Mouse (Mus musculus) lung, embryonic 14.5 days (tissue): ENCODE measurements around the gene Dnah3. TPM values are rescaled to one million over a fixed set of nuclear protein-coding genes. Genes with fewer than 3 reads are reported as not detected.

Source experiments
- ATAC-seq: fragments of 200-750 bp; cut with Nextera tagmentation; 2 replicates; pipeline ENCODE4 v1.8.0; 2017; ENCODE audit warnings: mild to moderate bottlenecking, moderate TSS enrichment, moderate library complexity; ENCODE audit not compliant: insufficient read depth
- DNase-seq: peaks from one replicate; pipeline ENCODE4 v3.0.0-alpha.2; 2015
- H3K27ac ChIP-seq: fragments of 300-500 bp; sonication (generic); 2 replicates; pipeline ENCODE4 v1.5.1; 2014; ENCODE audit warnings: low read depth, mild to moderate bottlenecking, moderate library complexity
- H3K27me3 ChIP-seq: fragments of 300-500 bp; sonication (generic); 2 replicates; pipeline ENCODE4 v1.6.1; 2014; ENCODE audit warnings: low read length, control low read depth; ENCODE audit not compliant: insufficient read depth
- H3K36me3 ChIP-seq: fragments of 300-500 bp; sonication (generic); 2 replicates; pipeline ENCODE4 v1.6.1; 2014; ENCODE audit warnings: control low read depth; ENCODE audit not compliant: insufficient read depth
- H3K4me1 ChIP-seq: fragments of 300-500 bp; sonication (generic); 2 replicates; pipeline ENCODE4 v1.6.1; 2014; ENCODE audit warnings: antibody characterized with exemption, control low read depth; ENCODE audit not compliant: insufficient read depth
- H3K4me2 ChIP-seq: fragments of 300-500 bp; sonication (generic); 2 replicates; pipeline ENCODE4 v1.6.1; 2014; ENCODE audit warnings: mild to moderate bottlenecking
- H3K4me3 ChIP-seq: fragments of 300-500 bp; sonication (generic); 2 replicates; pipeline ENCODE4 v1.5.1; 2014; ENCODE audit warnings: low read depth, low read length
- H3K9ac ChIP-seq: fragments of 300-500 bp; sonication (generic); 2 replicates; pipeline ENCODE4 v1.6.1; 2014
- H3K9me3 ChIP-seq: fragments of 300-500 bp; sonication (generic); 2 replicates; pipeline ENCODE4 v1.6.1; 2016; ENCODE audit warnings: low read depth, low read length, control low read depth
- CTCF ChIP-seq: IDR thresholded peaks from 2 replicates; pipeline ENCODE4 v1.5.1; 2016; ENCODE audit warnings: antibody characterized with exemption, low read depth
- WGBS: fragments of 180-500 bp; shearing (Covaris S2); extraction: QIAGEN DNeasy Blood & Tissue Kit; methylation state at CpG from one replicate; pipeline ENCODE4 v1.1.7; 2014; 5-methylcytosine and 5-hydroxymethylcytosine counted together
- polyA plus RNA-seq: library from polyadenylated mRNA; unstranded; fragments of >200 nt; fragmentation: Nextera tagmentation; extraction: Ambion mirVana; gene quantifications from 2 replicates; pipeline ENCODE4 v1.2.1, GENCODE M21; 2014

Dnah3 gene
- polyA plus RNA-seq, 1 experiment from 2014 or later = not detected

GRCm38 (mm10) chr7:119911727-119912126, 183.4 kb downstream of the Dnah3 start:
- WGBS = 62% methylated on average over 3 of the region's 3 CpGs
- no peak for DNase-seq
- no peaks in the 10 kb centered on the region for H3K4me1 ChIP-seq
- no peak overlapping the region for H3K4me3 ChIP-seq
- H3K4me2 ChIP-seq = no peak overlapping the region
- H3K36me3 ChIP-seq = no peaks in the 10 kb centered on the region
- no peak for ATAC-seq
- TF ChIP-seq CTCF = no peak
- H3K27ac ChIP-seq = no peak overlapping the region
- no peaks in the 10 kb centered on the region for H3K27me3 ChIP-seq
- H3K9ac ChIP-seq = no peak overlapping the region
- H3K9me3 ChIP-seq = no peaks in the 10 kb centered on the region

- ATAC-seq (no peak), DNase-seq (no peak)
- no peak for TF ChIP-seq CTCF
- Histone ChIP-seq H3K27ac (no peak overlapping the region), H3K9me3 (no peaks in the 10 kb centered on the region), H3K4me3 (no peak overlapping the region), H3K4me1 (no peaks in the 10 kb centered on the region), H3K4me2 (no peak overlapping the region), H3K36me3 (no peaks in the 10 kb centered on the region), H3K27me3 (no peaks in the 10 kb centered on the region), H3K9ac (no peak overlapping the region)
- WGBS = 80% methylated on average over 3 of the region's 3 CpGs
Observed at GRCm38 (mm10) chr7:119906523-119907215, 188.4 kb downstream of the Dnah3 start.

DNA sequence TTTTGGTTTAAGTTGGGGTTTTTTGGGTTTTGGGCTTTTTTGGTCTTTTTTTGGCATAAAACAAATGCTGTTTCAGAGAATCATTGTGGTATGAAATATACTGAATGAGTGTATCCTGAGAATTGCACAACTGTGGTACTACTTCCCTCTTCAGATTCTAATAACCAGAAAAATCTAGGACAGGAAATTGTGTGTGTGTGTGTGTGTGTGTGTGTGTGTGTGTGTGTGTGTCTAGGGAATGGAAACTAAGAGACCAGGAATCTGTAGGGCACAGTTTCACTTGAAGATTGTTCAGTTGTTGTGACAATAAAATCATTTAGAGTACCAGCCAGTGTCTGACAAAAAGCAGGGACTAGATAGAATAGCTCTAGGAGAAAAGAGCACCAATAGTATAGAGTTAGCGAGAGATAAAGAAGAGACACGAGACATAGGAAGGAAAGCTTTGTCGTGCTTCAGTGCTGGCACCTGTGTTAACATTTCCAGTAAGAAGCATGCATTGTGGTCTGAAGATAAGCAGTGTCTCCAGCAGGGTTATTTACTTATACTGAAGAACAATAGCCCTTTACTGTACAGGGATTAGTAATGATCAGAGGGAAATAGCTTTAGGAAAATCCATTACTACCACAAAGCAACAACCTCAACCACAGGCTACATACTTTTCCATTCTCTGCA, 195.6 kb downstream of the Dnah3 start:
- no peak for ATAC-seq
- WGBS = 63% methylated on average over 3 of the region's 3 CpGs
- no peaks in the 10 kb centered on the region for H3K36me3 ChIP-seq
- no peak for DNase-seq
- no peak overlapping the region for H3K4me3 ChIP-seq
- no peaks in the 10 kb centered on the region for H3K27me3 ChIP-seq
- no peak overlapping the region for H3K4me2 ChIP-seq
- H3K9ac ChIP-seq = no peak overlapping the region
- no peaks in the 10 kb centered on the region for H3K9me3 ChIP-seq
- no peak overlapping the region for H3K27ac ChIP-seq
- no peak for TF ChIP-seq CTCF
- H3K4me1 ChIP-seq = no peaks in the 10 kb centered on the region

- H3K36me3 ChIP-seq = no peaks in the 10 kb centered on the region
- TF ChIP-seq CTCF = no peak
- no peak for ATAC-seq
- WGBS = 53% methylated on average over 1 of the region's 1 CpGs
- no peak overlapping the region for H3K9ac ChIP-seq
- H3K4me1 ChIP-seq = no peaks in the 10 kb centered on the region
- no peak overlapping the region for H3K4me3 ChIP-seq
- H3K9me3 ChIP-seq = no peaks in the 10 kb centered on the region
- H3K4me2 ChIP-seq = no peak overlapping the region
- no peak overlapping the region for H3K27ac ChIP-seq
- H3K27me3 ChIP-seq = no peaks in the 10 kb centered on the region
- no peak for DNase-seq
Observed at GRCm38 (mm10) chr7:119898247-119898856, 196.7 kb downstream of the Dnah3 start.

- Histone ChIP-seq H3K36me3 (no peaks in the 10 kb centered on the region), H3K27me3 (no peaks in the 10 kb centered on the region), H3K9me3 (no peaks in the 10 kb centered on the region), H3K9ac (no peak overlapping the region), H3K4me2 (no peak overlapping the region), H3K27ac (no peak overlapping the region), H3K4me1 (no peaks in the 10 kb centered on the region), H3K4me3 (no peak overlapping the region)
- TF ChIP-seq CTCF = no peak
- DNase-seq (no peak), ATAC-seq (no peak)
- 90% methylated on average over 8 of the region's 8 CpGs for WGBS
Observed at GRCm38 (mm10) chr7:119897521-119898109, 197.5 kb downstream of the Dnah3 start.

DNA sequence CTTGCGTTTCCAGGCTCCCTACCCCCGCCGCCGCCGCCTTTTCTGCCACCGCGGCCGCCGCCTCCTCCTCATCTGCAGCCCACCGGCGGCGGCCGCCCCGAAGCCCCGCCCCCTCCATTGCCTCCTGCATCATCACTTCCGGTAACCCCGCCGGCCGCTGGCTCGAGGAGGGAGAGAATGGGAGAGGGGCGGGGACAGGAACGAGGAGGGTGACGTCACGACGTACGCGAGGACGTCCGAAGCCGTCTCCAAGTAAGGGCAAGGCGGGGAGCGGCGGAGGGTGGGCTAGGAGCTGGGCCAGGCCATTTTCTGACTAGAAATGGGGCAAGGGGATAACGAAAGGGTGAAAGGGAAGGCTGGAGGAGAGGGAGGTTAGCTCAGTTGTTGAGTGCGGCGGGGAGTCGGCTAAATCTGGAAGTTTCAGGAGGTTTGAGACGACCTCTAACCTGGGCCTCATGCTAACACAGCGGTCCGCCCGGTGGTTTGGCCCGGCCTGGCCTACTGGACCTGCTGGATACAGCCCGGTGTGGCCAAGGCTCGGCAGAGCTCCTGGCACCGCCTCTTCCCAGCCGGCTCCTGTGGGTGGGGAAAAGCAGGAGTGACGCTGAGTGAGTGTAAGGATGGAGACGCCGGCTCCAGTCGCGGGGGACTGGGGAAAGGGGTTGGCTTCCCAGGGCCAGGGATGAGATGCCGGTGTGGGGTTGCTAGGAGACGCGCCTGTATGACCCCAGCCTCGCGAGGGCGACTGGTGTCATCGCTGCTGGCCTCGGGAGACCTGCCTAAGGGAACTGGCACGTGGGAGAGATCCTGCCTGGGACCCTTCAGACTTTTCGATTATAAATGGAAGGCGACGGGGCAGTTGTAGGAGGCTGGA, 199.2 kb downstream of the Dnah3 start, which contains the start of the genes Lyrm1 and Dcun1d3:
Lyrm1 (plus strand) TSS at position 223 of the 874 bp plus-strand sequence.
Dcun1d3 (minus strand) TSS at position 660 of the 874 bp plus-strand sequence.
- peak within 1 kb of the TSS; percentile 83 for H3K9ac ChIP-seq
- H3K27me3 ChIP-seq = no peaks in the 10 kb centered on the region
- H3K4me2 ChIP-seq = peak within 1 kb of the TSS; percentile 83
- TF ChIP-seq CTCF = no peak
- H3K4me1 ChIP-seq = no peaks in the 10 kb centered on the region
- peak within 1 kb of the TSS; percentile 97 for H3K27ac ChIP-seq
- ATAC-seq = peak; percentile 98
- H3K4me3 ChIP-seq = peak within 1 kb of the TSS; percentile 72
- WGBS = under 1% methylated on average over 63 of the region's 63 CpGs
- H3K36me3 ChIP-seq = no peaks in the 10 kb centered on the region
- no peaks in the 10 kb centered on the region for H3K9me3 ChIP-seq
- peak; percentile 98 for DNase-seq
